In the genomic region with DNA sequence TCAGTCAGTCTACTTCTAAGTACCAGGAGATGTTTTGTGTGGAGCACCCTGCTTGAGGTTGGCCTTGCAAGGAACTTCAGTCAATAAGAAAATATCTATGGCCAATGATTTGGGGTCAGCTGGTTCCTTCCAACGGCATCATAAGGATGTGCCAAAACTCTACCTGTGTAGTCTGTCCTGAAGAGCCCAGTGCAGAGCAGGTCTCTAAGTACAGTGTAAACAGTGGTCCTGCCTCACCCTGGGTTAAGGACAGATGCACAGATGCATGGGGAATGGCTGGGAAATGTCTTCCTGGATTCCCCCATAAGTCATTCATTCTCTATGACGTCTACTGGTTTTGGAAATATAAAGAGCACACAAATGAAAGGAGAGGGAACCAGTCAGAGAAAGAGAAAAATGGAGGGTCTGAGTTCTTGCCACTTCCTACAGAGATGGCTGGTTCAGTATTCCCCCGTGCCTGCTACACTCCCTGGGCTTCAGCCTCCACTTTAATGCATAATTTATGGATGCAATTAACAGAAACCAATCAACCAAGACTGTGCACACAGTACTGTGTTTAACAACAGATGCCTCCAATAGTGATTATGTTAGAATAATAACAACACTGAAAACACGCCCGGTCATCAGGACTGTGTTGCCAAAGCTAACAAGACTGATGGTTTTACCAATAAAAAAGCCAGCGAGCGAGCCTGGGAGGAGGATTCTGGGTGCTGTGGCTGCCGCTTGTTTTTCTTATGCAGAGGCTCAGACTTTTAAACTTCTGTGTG, we compare ENCODE assay signal across 21 mouse cellular contexts.
DNase-seq lines count a peak whose midpoint lies in the region; ATAC-seq and TF ChIP-seq lines count a peak whose summit lies in the region.
"Had no signal": no experiment of that assay in that cellular context is flagged by ENCODE, and none has a peak within 500 bp of the region (broad histone marks: within the 10 kb centered on the region; RNA-seq: fewer than 3 reads in every experiment).

No protein-coding gene starts in this region.

- no peaks in the 10 kb centered on the region for H3K36me3 ChIP-seq in forebrain, embryonic 15.5 days
- H3K36me3 ChIP-seq in forebrain, embryonic 12.5 days (replicated peaks) = no peaks in the 10 kb centered on the region
- H3K36me3 ChIP-seq in kidney, embryonic 15.5 days = no peaks in the 10 kb centered on the region
- H3K36me3 ChIP-seq in midbrain, postnatal 0 days (ENCODE audit: insufficient read depth, low read length) = no peaks in the 10 kb centered on the region
- no peaks in the 10 kb centered on the region for H3K36me3 ChIP-seq in midbrain, embryonic 16.5 days (ENCODE audit: control insufficient read depth, insufficient read depth, low read length)
- no peaks in the 10 kb centered on the region for H3K36me3 ChIP-seq in hindbrain, postnatal 0 days (ENCODE audit: insufficient read depth, low read length)
- H3K36me3 ChIP-seq: heart, embryonic 13.5 days; midbrain, embryonic 12.5 days had no signal

- H3K9me3 ChIP-seq in forebrain, embryonic 15.5 days = no peaks in the 10 kb centered on the region
- H3K9me3 ChIP-seq in forebrain, embryonic 12.5 days = no peaks in the 10 kb centered on the region
- no peaks in the 10 kb centered on the region for H3K9me3 ChIP-seq in kidney, embryonic 15.5 days (replicated peaks)
- no peaks in the 10 kb centered on the region for H3K9me3 ChIP-seq in midbrain, postnatal 0 days (ENCODE audit: low read length)
- H3K9me3 ChIP-seq in midbrain, embryonic 16.5 days (replicated peaks; ENCODE audit: control insufficient read depth, low read length, poor library complexity, severe bottlenecking) = no peaks in the 10 kb centered on the region
- H3K9me3 ChIP-seq in hindbrain, postnatal 0 days (ENCODE audit: low read length) = no peaks in the 10 kb centered on the region
- H3K9me3 ChIP-seq: midbrain, embryonic 12.5 days had no signal

- H3K4me3 ChIP-seq in forebrain, embryonic 15.5 days = no peak overlapping the region
- H3K4me3 ChIP-seq in forebrain, embryonic 12.5 days (replicated peaks) = no peak overlapping the region
- no peak overlapping the region for H3K4me3 ChIP-seq in kidney, embryonic 15.5 days (replicated peaks)
- H3K4me3 ChIP-seq in midbrain, postnatal 0 days (ENCODE audit: low read depth, low read length) = no peak overlapping the region
- no peak overlapping the region for H3K4me3 ChIP-seq in midbrain, embryonic 16.5 days (ENCODE audit: low read depth, low read length)
- no peak overlapping the region for H3K4me3 ChIP-seq in hindbrain, postnatal 0 days (ENCODE audit: low read length)
- H3K4me3 ChIP-seq: heart, adult 2 months; heart, embryonic 13.5 days; midbrain, embryonic 12.5 days; myocyte had no signal

- H3K27ac ChIP-seq in forebrain, embryonic 15.5 days (replicated peaks) = no peak overlapping the region
- no peak overlapping the region for H3K27ac ChIP-seq in forebrain, embryonic 12.5 days
- 0 out of 2 replicates have a peak overlapping the region, but pooled peaks have one; percentile 54 for H3K27ac ChIP-seq in kidney, embryonic 15.5 days
- H3K27ac ChIP-seq in midbrain, postnatal 0 days (ENCODE audit: low read depth, low read length) = no peak overlapping the region
- H3K27ac ChIP-seq in midbrain, embryonic 16.5 days (ENCODE audit: low read length) = no peak overlapping the region
- no peak overlapping the region for H3K27ac ChIP-seq in hindbrain, postnatal 0 days
- H3K27ac ChIP-seq: heart, adult 2 months; heart, embryonic 13.5 days; midbrain, embryonic 12.5 days had no signal

- DNase-seq in kidney, adult 8-10 months = no peak
- DNase-seq in midbrain, postnatal 0 days (ENCODE audit: low spot score) = peak; percentile 13
- DNase-seq in hindbrain, postnatal 0 days (ENCODE audit: low spot score) = peak; percentile 10
- DNase-seq in lung, postnatal 36 days = no peak
- DNase-seq: adrenal gland, postnatal 25 days; cerebellum, adult 9-10 months; gastrocnemius, postnatal 10 days; heart, adult 2 months; heart, postnatal 14 days; kidney, adult 11 months; layer of hippocampus, postnatal 36 days; right cerebral cortex, postnatal 14 days had no signal

- no peak for TF ChIP-seq CTCF in midbrain, postnatal 0 days (IDR thresholded peaks at IDR 0.05)
- TF ChIP-seq CTCF in hindbrain, postnatal 0 days (IDR thresholded peaks at IDR 0.05; ENCODE audit: low read depth) = no peak

- no peaks in the 10 kb centered on the region for H3K27me3 ChIP-seq in forebrain, embryonic 15.5 days
- no peaks in the 10 kb centered on the region for H3K27me3 ChIP-seq in forebrain, embryonic 12.5 days
- H3K27me3 ChIP-seq in kidney, embryonic 15.5 days = no peaks in the 10 kb centered on the region
- no peaks in the 10 kb centered on the region for H3K27me3 ChIP-seq in midbrain, postnatal 0 days (ENCODE audit: insufficient read depth, low read length)
- no peaks in the 10 kb centered on the region for H3K27me3 ChIP-seq in midbrain, embryonic 16.5 days (ENCODE audit: control insufficient read depth, insufficient read depth, low read depth, low read length)
- H3K27me3 ChIP-seq in hindbrain, postnatal 0 days (ENCODE audit: insufficient read depth, low read length) = no peaks in the 10 kb centered on the region
- H3K27me3 ChIP-seq: midbrain, embryonic 12.5 days had no signal

- H3K4me2 ChIP-seq in forebrain, embryonic 15.5 days (replicated peaks) = no peak overlapping the region
- no peak overlapping the region for H3K4me2 ChIP-seq in forebrain, embryonic 12.5 days
- H3K4me2 ChIP-seq in kidney, embryonic 15.5 days = no peak overlapping the region
- no peak overlapping the region for H3K4me2 ChIP-seq in midbrain, postnatal 0 days (ENCODE audit: low read depth, low read length, poor library complexity, severe bottlenecking)
- H3K4me2 ChIP-seq in midbrain, embryonic 16.5 days (ENCODE audit: low read length) = no peak overlapping the region
- no peak overlapping the region for H3K4me2 ChIP-seq in hindbrain, postnatal 0 days (ENCODE audit: low read depth, low read length)
- H3K4me2 ChIP-seq: heart, embryonic 13.5 days; midbrain, embryonic 12.5 days had no signal

- 0 out of 2 replicates have a peak, but pooled peaks cover 5% of the 10 kb centered on the region for H3K4me1 ChIP-seq in forebrain, embryonic 15.5 days
- H3K4me1 ChIP-seq in forebrain, embryonic 12.5 days = no peaks in the 10 kb centered on the region; the same call in 1 of the 2 replicates
- H3K4me1 ChIP-seq in kidney, embryonic 15.5 days = peaks cover 3% of the 10 kb centered on the region; the same call in 1 of the 2 replicates
- no peaks in the 10 kb centered on the region for H3K4me1 ChIP-seq in midbrain, postnatal 0 days (ENCODE audit: insufficient read depth, low read length)
- no peaks in the 10 kb centered on the region; the same call in 1 of the 2 replicates for H3K4me1 ChIP-seq in midbrain, embryonic 16.5 days (ENCODE audit: control insufficient read depth, insufficient read depth, low read length)
- H3K4me1 ChIP-seq in hindbrain, postnatal 0 days (ENCODE audit: insufficient read depth, low read length) = no peaks in the 10 kb centered on the region
- H3K4me1 ChIP-seq: heart, embryonic 13.5 days; midbrain, embryonic 12.5 days had no signal

- peak; percentile 84 for ATAC-seq in forebrain, embryonic 15.5 days (replicated peaks)
- no peak for ATAC-seq in forebrain, embryonic 12.5 days (ENCODE audit: low FRiP score)
- peak; percentile 88 for ATAC-seq in kidney, embryonic 15.5 days (replicated peaks; ENCODE audit: low FRiP score)
- no peak for ATAC-seq in midbrain, postnatal 0 days (ENCODE audit: low FRiP score)
- ATAC-seq in midbrain, embryonic 16.5 days = no peak
- ATAC-seq in hindbrain, postnatal 0 days = no peak
- ATAC-seq: CD4-positive, CD25-positive, alpha-beta regulatory T cell, adult 4 months; lung, postnatal 0 days had no signal

- WGBS in forebrain, embryonic 15.5 days = 45% methylated on average over 8 of the region's 8 CpGs
- 68% methylated on average over 8 of the region's 8 CpGs for WGBS in forebrain, embryonic 12.5 days
- 30% methylated on average over 8 of the region's 8 CpGs for WGBS in kidney, embryonic 15.5 days
- 85% methylated on average over 8 of the region's 8 CpGs for WGBS in midbrain, postnatal 0 days
- 74% methylated on average over 8 of the region's 8 CpGs for WGBS in midbrain, embryonic 16.5 days
- 67% methylated on average over 8 of the region's 8 CpGs for WGBS in hindbrain, postnatal 0 days

- H3K9ac ChIP-seq in forebrain, embryonic 15.5 days (replicated peaks) = no peak overlapping the region
- no peak overlapping the region for H3K9ac ChIP-seq in forebrain, embryonic 12.5 days
- no peak overlapping the region for H3K9ac ChIP-seq in kidney, embryonic 15.5 days
- no peak overlapping the region for H3K9ac ChIP-seq in midbrain, postnatal 0 days (replicated peaks; ENCODE audit: low read length, poor library complexity, severe bottlenecking)
- no peak overlapping the region for H3K9ac ChIP-seq in midbrain, embryonic 16.5 days (ENCODE audit: low read depth, low read length)
- no peak overlapping the region for H3K9ac ChIP-seq in hindbrain, postnatal 0 days (replicated peaks; ENCODE audit: low read length)
- H3K9ac ChIP-seq: heart, embryonic 13.5 days; midbrain, embryonic 12.5 days had no signal

Comparison
In these comparisons a context has a peak if more than half of its experiments do, and no peak if none do; other contexts are left out.
1. ATAC-seq: peak in forebrain, embryonic 15.5 days (single experiment) and kidney, embryonic 15.5 days (single experiment); none in forebrain, embryonic 12.5 days (single experiment), midbrain, postnatal 0 days (single experiment), midbrain, embryonic 16.5 days (single experiment) and hindbrain, postnatal 0 days (single experiment).
2. DNase-seq: peak in midbrain, postnatal 0 days (single experiment) and hindbrain, postnatal 0 days (single experiment); none in kidney, adult 8-10 months (0 of 2) and lung, postnatal 36 days (single experiment).